Mouse (Mus musculus): ENCODE measurements around the gene Aoc2. TPM values are rescaled to one million over a fixed set of nuclear protein-coding genes. Genes with fewer than 3 reads are reported as not detected.

Aoc2 gene
- total and polyA plus RNA-seq, 2 experiments: 0.46 to 1.7 TPM

DNA sequence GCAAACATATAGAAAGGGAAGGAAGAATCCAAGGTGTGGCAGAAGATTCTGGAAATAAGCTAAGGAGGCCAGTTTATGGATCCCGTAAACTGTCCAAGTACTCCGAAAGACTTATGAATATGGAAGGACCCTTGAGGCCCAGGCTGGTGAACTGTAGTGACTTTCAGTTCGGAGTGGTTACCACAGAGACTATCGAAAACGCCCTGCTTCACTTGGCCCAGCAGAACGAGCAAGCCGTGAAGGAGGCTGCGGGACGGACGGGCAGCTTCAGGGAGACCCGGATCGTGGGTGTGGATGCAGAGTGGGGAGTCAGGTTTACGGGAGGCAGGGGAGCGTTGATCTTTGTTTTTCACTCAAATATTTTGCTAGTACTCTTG is 45.7 kb upstream of the Aoc2 start:
- 59% methylated on average over 14 of the region's 14 CpGs for WGBS
- no peak overlapping the region for H3K4me3 ChIP-seq (ENCODE audit: insufficient read depth, low read depth, low read length)
- H3K79me2 ChIP-seq (ENCODE audit: control insufficient read depth, insufficient read depth, low read length): no peaks in the 10 kb centered on the region
- DNase-seq (ENCODE audit: extremely low read depth, low read depth, low spot score): no peak
- H3K9ac ChIP-seq (ENCODE audit: low read depth, low read length): no peak overlapping the region
- no peaks in the 10 kb centered on the region for H3K36me3 ChIP-seq (ENCODE audit: control insufficient read depth, insufficient read depth, low read length)
- no peak overlapping the region for H3K27ac ChIP-seq (replicated peaks; ENCODE audit: insufficient read depth, low read depth, low read length)
- TF ChIP-seq CTCF (IDR thresholded peaks at IDR 0.05; ENCODE audit: low read depth, low read length): no peak
- no peak for TF ChIP-seq POLR2A (IDR thresholded peaks at IDR 0.05; ENCODE audit: extremely low read depth, insufficient read depth, low read length)
- H3K4me1 ChIP-seq (ENCODE audit: control insufficient read depth, insufficient read depth, low read length): peaks cover 9% of the 10 kb centered on the region
- H3K27me3 ChIP-seq (ENCODE audit: control insufficient read depth, insufficient read depth, low read length): no peaks in the 10 kb centered on the region

DNA sequence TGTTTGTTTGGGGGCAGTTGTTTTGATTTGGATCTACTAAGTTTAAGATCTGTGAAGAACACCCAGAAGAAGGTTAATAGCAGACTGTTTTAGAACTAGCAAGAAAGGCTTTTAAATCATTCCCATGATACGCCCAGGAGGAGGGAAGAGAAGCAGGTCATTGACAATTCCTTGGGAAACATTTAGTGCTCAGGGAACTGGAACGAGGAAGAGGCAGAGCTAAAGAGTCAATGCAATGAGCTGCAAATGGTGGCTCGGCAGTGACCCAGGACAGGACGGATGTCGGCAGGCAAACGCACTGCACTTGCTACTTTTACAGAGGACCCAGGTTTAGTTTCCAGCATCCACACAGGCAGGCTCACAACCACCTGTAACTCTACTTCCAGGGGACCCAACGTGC is 44.0 kb upstream of the Aoc2 start:
- Histone ChIP-seq H3K4me3 (ENCODE audit: insufficient read depth, low read depth, low read length) (no peak overlapping the region), H3K9ac (ENCODE audit: low read depth, low read length) (no peak overlapping the region), H3K4me1 (ENCODE audit: control insufficient read depth, insufficient read depth, low read length) (peaks cover 9% of the 10 kb centered on the region), H3K79me2 (ENCODE audit: control insufficient read depth, insufficient read depth, low read length) (no peaks in the 10 kb centered on the region), H3K27ac (replicated peaks; ENCODE audit: insufficient read depth, low read depth, low read length) (no peak overlapping the region), H3K36me3 (ENCODE audit: control insufficient read depth, insufficient read depth, low read length) (no peaks in the 10 kb centered on the region), H3K27me3 (ENCODE audit: control insufficient read depth, insufficient read depth, low read length) (no peaks in the 10 kb centered on the region)
- TF ChIP-seq POLR2A (IDR thresholded peaks at IDR 0.05; ENCODE audit: extremely low read depth, insufficient read depth, low read length): no peak
- TF ChIP-seq CTCF (IDR thresholded peaks at IDR 0.05; ENCODE audit: low read depth, low read length): no peak
- WGBS: 75% methylated on average over 7 of the region's 7 CpGs
- no peak for DNase-seq (ENCODE audit: extremely low read depth, low read depth, low spot score)

- Histone ChIP-seq H3K79me2 (ENCODE audit: control insufficient read depth, insufficient read depth, low read length) (no peaks in the 10 kb centered on the region), H3K9ac (ENCODE audit: low read depth, low read length) (no peak overlapping the region), H3K27ac (replicated peaks; ENCODE audit: insufficient read depth, low read depth, low read length) (no peak overlapping the region), H3K36me3 (ENCODE audit: control insufficient read depth, insufficient read depth, low read length) (no peaks in the 10 kb centered on the region), H3K4me3 (ENCODE audit: insufficient read depth, low read depth, low read length) (no peak overlapping the region), H3K27me3 (ENCODE audit: control insufficient read depth, insufficient read depth, low read length) (no peaks in the 10 kb centered on the region), H3K4me1 (ENCODE audit: control insufficient read depth, insufficient read depth, low read length) (peaks cover 4% of the 10 kb centered on the region; the same call in 1 of the 2 replicates)
- DNase-seq (ENCODE audit: extremely low read depth, low read depth, low spot score): no peak
- TF ChIP-seq CTCF (IDR thresholded peaks at IDR 0.05; ENCODE audit: low read depth, low read length) (no peak), POLR2A (IDR thresholded peaks at IDR 0.05; ENCODE audit: extremely low read depth, insufficient read depth, low read length) (no peak)
- 50% methylated on average over 5 of the region's 5 CpGs for WGBS
These were observed 42.0 kb upstream of the Aoc2 start for GRCm38 (mm10) chr11:101282896-101283295.

DNA sequence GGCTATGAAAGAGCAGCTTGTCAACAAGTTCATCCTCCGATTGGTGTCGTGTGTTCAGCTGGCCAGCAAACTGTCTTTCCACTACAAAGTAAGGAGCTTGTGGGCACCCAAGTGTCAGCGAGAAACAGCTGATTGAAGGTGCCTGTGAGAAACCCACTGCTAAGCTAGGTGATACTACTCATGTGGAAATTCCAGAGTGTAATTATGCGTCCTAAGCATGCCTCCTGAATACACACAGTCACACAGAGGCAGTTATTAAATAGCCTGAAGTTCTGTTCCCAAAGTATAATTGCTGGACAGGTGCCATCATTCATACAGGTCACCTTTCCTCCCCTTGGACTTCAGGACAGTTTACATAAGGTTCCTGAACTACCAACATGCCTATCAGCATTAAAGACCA is 41.1 kb upstream of the Aoc2 start:
- Histone ChIP-seq H3K9ac (ENCODE audit: low read depth, low read length) (no peak overlapping the region), H3K79me2 (ENCODE audit: control insufficient read depth, insufficient read depth, low read length) (no peaks in the 10 kb centered on the region), H3K27me3 (ENCODE audit: control insufficient read depth, insufficient read depth, low read length) (no peaks in the 10 kb centered on the region), H3K36me3 (ENCODE audit: control insufficient read depth, insufficient read depth, low read length) (peaks cover 6% of the 10 kb centered on the region; the same call in 1 of the 2 replicates), H3K4me3 (ENCODE audit: insufficient read depth, low read depth, low read length) (no peak overlapping the region), H3K27ac (replicated peaks; ENCODE audit: insufficient read depth, low read depth, low read length) (no peak overlapping the region), H3K4me1 (ENCODE audit: control insufficient read depth, insufficient read depth, low read length) (peaks cover 2% of the 10 kb centered on the region; the same call in 1 of the 2 replicates)
- WGBS: 70% methylated on average over 4 of the region's 4 CpGs
- TF ChIP-seq CTCF (IDR thresholded peaks at IDR 0.05; ENCODE audit: low read depth, low read length): no peak
- TF ChIP-seq POLR2A (IDR thresholded peaks at IDR 0.05; ENCODE audit: extremely low read depth, insufficient read depth, low read length): no peak
- no peak for DNase-seq (ENCODE audit: extremely low read depth, low read depth, low spot score)

GRCm38 (mm10) chr11:101287306-101287705 is 37.6 kb upstream of the Aoc2 start:
- peaks cover 18% of the 10 kb centered on the region for H3K36me3 ChIP-seq (ENCODE audit: control insufficient read depth, insufficient read depth, low read length)
- WGBS: 14% methylated on average over 9 of the region's 9 CpGs
- no peak overlapping the region for H3K9ac ChIP-seq (ENCODE audit: low read depth, low read length)
- no peaks in the 10 kb centered on the region for H3K79me2 ChIP-seq (ENCODE audit: control insufficient read depth, insufficient read depth, low read length)
- peak; percentile 90 for DNase-seq (ENCODE audit: extremely low read depth, low read depth, low spot score)
- no peak overlapping the region for H3K4me3 ChIP-seq (ENCODE audit: insufficient read depth, low read depth, low read length)
- no peak overlapping the region for H3K27ac ChIP-seq (replicated peaks; ENCODE audit: insufficient read depth, low read depth, low read length)
- H3K4me1 ChIP-seq (ENCODE audit: control insufficient read depth, insufficient read depth, low read length): peaks cover 6% of the 10 kb centered on the region; the same call in 1 of the 2 replicates
- H3K27me3 ChIP-seq (ENCODE audit: control insufficient read depth, insufficient read depth, low read length): no peaks in the 10 kb centered on the region
- TF ChIP-seq POLR2A (IDR thresholded peaks at IDR 0.05; ENCODE audit: extremely low read depth, insufficient read depth, low read length): no peak

GRCm38 (mm10) chr11:101291231-101291630 is 33.6 kb upstream of the Aoc2 start:
- no peak overlapping the region for H3K4me3 ChIP-seq (ENCODE audit: insufficient read depth, low read depth, low read length)
- peaks cover 6% of the 10 kb centered on the region; the same call in 1 of the 2 replicates for H3K4me1 ChIP-seq (ENCODE audit: control insufficient read depth, insufficient read depth, low read length)
- no peaks in the 10 kb centered on the region for H3K79me2 ChIP-seq (ENCODE audit: control insufficient read depth, insufficient read depth, low read length)
- no peak overlapping the region for H3K9ac ChIP-seq (ENCODE audit: low read depth, low read length)
- H3K27me3 ChIP-seq (ENCODE audit: control insufficient read depth, insufficient read depth, low read length): no peaks in the 10 kb centered on the region
- 25% methylated on average over 8 of the region's 8 CpGs for WGBS
- DNase-seq (ENCODE audit: extremely low read depth, low read depth, low spot score): peak; percentile 90
- H3K27ac ChIP-seq (replicated peaks; ENCODE audit: insufficient read depth, low read depth, low read length): peak overlapping the region; percentile 48
- no peak for TF ChIP-seq CTCF (IDR thresholded peaks at IDR 0.05; ENCODE audit: low read depth, low read length)
- TF ChIP-seq POLR2A (IDR thresholded peaks at IDR 0.05; ENCODE audit: extremely low read depth, insufficient read depth, low read length): no peak
- peaks cover 32% of the 10 kb centered on the region for H3K36me3 ChIP-seq (ENCODE audit: control insufficient read depth, insufficient read depth, low read length)

All from liver, adult 2 months (tissue).